8 mouse cellular contexts compared by ENCODE assay signal in genomic region chr10:70368685-70369084, GRCm38 (mm10).
A peak's percentile ranks its signal among the peaks of the same experiment; 100 is the strongest.
DNase-seq lines count a peak whose midpoint lies in the region; ATAC-seq and TF ChIP-seq lines count a peak whose summit lies in the region.

No protein-coding gene starts in this region.

- H3K79me2 ChIP-seq in heart, adult 2 months (replicated peaks; ENCODE audit: control insufficient read depth, insufficient read depth, low read length): no peaks in the 10 kb centered on the region

- no peak overlapping the region for H3K27ac ChIP-seq in heart, adult 2 months
- no peak overlapping the region for H3K27ac ChIP-seq in heart, embryonic 11.5 days (ENCODE audit: low read depth, low read length)
- H3K27ac ChIP-seq in forebrain, embryonic 14.5 days (ENCODE audit: low read depth, low read length): no peak overlapping the region
- no peak overlapping the region for H3K27ac ChIP-seq in hindbrain, embryonic 13.5 days

- H3K4me3 ChIP-seq in heart, adult 2 months: no peak overlapping the region
- H3K4me3 ChIP-seq in heart, embryonic 11.5 days (ENCODE audit: low read depth, low read length): no peak overlapping the region
- no peak overlapping the region for H3K4me3 ChIP-seq in forebrain, embryonic 14.5 days (ENCODE audit: low read depth, low read length)
- H3K4me3 ChIP-seq in hindbrain, embryonic 13.5 days: no peak overlapping the region

- no peaks in the 10 kb centered on the region for H3K36me3 ChIP-seq in heart, adult 2 months (ENCODE audit: control insufficient read depth, insufficient read depth, low read length)
- H3K36me3 ChIP-seq in heart, embryonic 11.5 days (ENCODE audit: control insufficient read depth, insufficient read depth, low read length): no peaks in the 10 kb centered on the region
- no peaks in the 10 kb centered on the region for H3K36me3 ChIP-seq in forebrain, embryonic 14.5 days (ENCODE audit: control insufficient read depth, insufficient read depth, low read length)
- H3K36me3 ChIP-seq in hindbrain, embryonic 13.5 days: no peaks in the 10 kb centered on the region

- WGBS in heart, adult 2 months: 24% methylated on average over 7 of the region's 7 CpGs
- 22% methylated on average over 7 of the region's 7 CpGs for WGBS in heart, embryonic 11.5 days (ENCODE audit: insufficient replicate concordance)
- WGBS in forebrain, embryonic 14.5 days: 18% methylated on average over 7 of the region's 7 CpGs
- WGBS in hindbrain, embryonic 13.5 days: 21% methylated on average over 7 of the region's 7 CpGs

- TF ChIP-seq CTCF in heart, adult 2 months (IDR thresholded peaks at IDR 0.05): peak; percentile 87

- DNase-seq in heart, adult 2 months: peak; percentile 59 to 80
- peak; percentile 39 for DNase-seq in cerebellum, adult 11 months
- peak; percentile 71 for DNase-seq in forebrain, embryonic 14.5 days (ENCODE audit: low spot score)
- DNase-seq in left cerebral cortex, postnatal 36 days (ENCODE audit: low spot score in 2 of 2): peak; percentile 54 to 58
- DNase-seq in ovary, adult 18-20 months (ENCODE audit: low spot score): peak; percentile 5

- H3K9ac ChIP-seq in heart, adult 2 months (ENCODE audit: low read depth, low read length): no peak overlapping the region
- H3K9ac ChIP-seq in heart, embryonic 11.5 days (ENCODE audit: low read depth, low read length): no peak overlapping the region
- no peak overlapping the region for H3K9ac ChIP-seq in forebrain, embryonic 14.5 days (ENCODE audit: low read length)
- H3K9ac ChIP-seq in hindbrain, embryonic 13.5 days: no peak overlapping the region

- intact Hi-C loops in heart, adult 2 months (cut with DNase I): loop anchor here (1.0 to 10.0 kb wide), 6 partner anchors 74 to 596 kb away; partner anchors contain the start of gene Fam13c
- intact Hi-C loops in left cerebral cortex, postnatal 36 days (cut with DNase I): loop anchor here (5.0 to 10.0 kb wide), 3 partner anchors 139 to 446 kb away; no protein-coding TSS in a partner anchor

- H3K9me3 ChIP-seq in heart, embryonic 11.5 days (replicated peaks; ENCODE audit: control insufficient read depth, low read length): no peaks in the 10 kb centered on the region
- H3K9me3 ChIP-seq in forebrain, embryonic 14.5 days (replicated peaks; ENCODE audit: control insufficient read depth, low read length): no peaks in the 10 kb centered on the region
- no peaks in the 10 kb centered on the region for H3K9me3 ChIP-seq in hindbrain, embryonic 13.5 days

- ATAC-seq in heart, embryonic 11.5 days (replicated peaks; ENCODE audit: insufficient number of reproducible peaks, low FRiP score, low TSS enrichment): no peak
- ATAC-seq in forebrain, embryonic 14.5 days: peak; percentile 69
- ATAC-seq in hindbrain, embryonic 13.5 days (ENCODE audit: low FRiP score): peak; percentile 54; the same call in 1 of the 2 replicates
- no peak for ATAC-seq in granulocyte monocyte progenitor cell, adult 5-6 weeks (replicated peaks; ENCODE audit: poor library complexity, severe bottlenecking)

- H3K4me1 ChIP-seq in heart, adult 2 months (ENCODE audit: control insufficient read depth, insufficient read depth, low read length): no peaks in the 10 kb centered on the region
- H3K4me1 ChIP-seq in heart, embryonic 11.5 days (ENCODE audit: control insufficient read depth, insufficient read depth, low read length): no peaks in the 10 kb centered on the region
- no peaks in the 10 kb centered on the region for H3K4me1 ChIP-seq in forebrain, embryonic 14.5 days (ENCODE audit: control insufficient read depth, insufficient read depth, low read length)
- peaks cover 5% of the 10 kb centered on the region for H3K4me1 ChIP-seq in hindbrain, embryonic 13.5 days (replicated peaks)

- no peak for TF ChIP-seq POLR2A in heart, adult 2 months (IDR thresholded peaks at IDR 0.05; ENCODE audit: insufficient read depth, low read depth, low read length)

- H3K27me3 ChIP-seq in heart, adult 2 months (ENCODE audit: control insufficient read depth, insufficient read depth, low read length): no peaks in the 10 kb centered on the region
- no peaks in the 10 kb centered on the region for H3K27me3 ChIP-seq in heart, embryonic 11.5 days (ENCODE audit: control insufficient read depth, insufficient read depth, low read length)
- no peaks in the 10 kb centered on the region for H3K27me3 ChIP-seq in forebrain, embryonic 14.5 days (replicated peaks; ENCODE audit: control insufficient read depth, insufficient read depth, low read length)
- H3K27me3 ChIP-seq in hindbrain, embryonic 13.5 days: no peaks in the 10 kb centered on the region

- peak; percentile 84 for TF ChIP-seq EP300 in heart, adult 2 months (IDR thresholded peaks at IDR 0.05; ENCODE audit: insufficient read depth, low read depth, low read length)

- no peak overlapping the region for H3K4me2 ChIP-seq in heart, embryonic 11.5 days
- no peak overlapping the region for H3K4me2 ChIP-seq in forebrain, embryonic 14.5 days (ENCODE audit: low read length)
- no peak overlapping the region for H3K4me2 ChIP-seq in hindbrain, embryonic 13.5 days

Comparison
In these comparisons a context has a peak if more than half of its experiments do, and no peak if none do; other contexts are left out.
1. DNase-seq: peak in every context shown above with its lines; median percentile 71 in forebrain, embryonic 14.5 days; 70 in heart, adult 2 months; 56 in left cerebral cortex, postnatal 36 days; 39 in cerebellum, adult 11 months; 5 in ovary, adult 18-20 months.
2. ATAC-seq: peak in forebrain, embryonic 14.5 days (single experiment) and hindbrain, embryonic 13.5 days (single experiment); none in heart, embryonic 11.5 days (single experiment) and granulocyte monocyte progenitor cell, adult 5-6 weeks (single experiment).